Mouse (Mus musculus) bone marrow, adult 2 months (tissue): ENCODE results near the gene Tubb4a. TPM values are rescaled to one million over a fixed set of nuclear protein-coding genes. Genes with fewer than 3 reads are reported as not detected.
A peak's percentile ranks its signal among the peaks of the same experiment; 100 is the strongest.
"Not testable (repeated sequence)": the region's sequence is repeated elsewhere in the genome, so short reads cannot be mapped to it uniquely, and the experiment has no call there.

Experiments used
- H3K27ac ChIP-seq: fragments of 200-500 bp; 2 replicates; pipeline ENCODE4 v1.5.1; 2012; ENCODE audit warnings: low read depth, mild to moderate bottlenecking, control low read depth, inconsistent platforms, low read length; ENCODE audit not compliant: control insufficient read depth, poor library complexity, insufficient read depth
- H3K4me1 ChIP-seq: fragments of 200-500 bp; 2 replicates; pipeline ENCODE4 v1.6.1; 2011; ENCODE audit warnings: low read length; ENCODE audit not compliant: control insufficient read depth, insufficient read depth
- H3K4me3 ChIP-seq: fragments of 200-500 bp; replicated peaks from 2 replicates; pipeline ENCODE3; 2011; ENCODE audit warnings: mild to moderate bottlenecking, low read depth, low read length, control low read depth; ENCODE audit not compliant: control insufficient read depth
- CTCF ChIP-seq: fragments of 200-500 bp; IDR thresholded peaks from 2 replicates; pipeline ENCODE4 v1.5.1; 2011; ENCODE audit warnings: low read length, control low read depth; ENCODE audit not compliant: control insufficient read depth, insufficient read depth
- POLR2A ChIP-seq: fragments of 200-500 bp; IDR thresholded peaks from 2 replicates; pipeline ENCODE4 v1.6.1; 2011; ENCODE audit warnings: low read depth, mild to moderate bottlenecking, control low read depth, low read length, borderline replicate concordance; ENCODE audit not compliant: control insufficient read depth
- WGBS: fragments of 180-500 bp; shearing (Covaris S2); methylation state at CpG from one replicate; pipeline ENCODE4 v1.1.7; 2018; 5-methylcytosine and 5-hydroxymethylcytosine counted together
- polyA plus RNA-seq: library from polyadenylated mRNA; stranded (reverse); fragments of >200 nt; gene quantifications from 2 replicates; pipeline ENCODE4 v1.2.4, GENCODE M21; 2011; ENCODE audit warnings: low replicate concordance; ENCODE audit not compliant: missing spikeins, insufficient read depth, insufficient read length

The Tubb4a gene
- polyA plus RNA-seq, 1 experiment, result 0.90 TPM

- WGBS, result under 1% methylated on average over 45 of the region's 45 CpGs
- H3K27ac ChIP-seq, result peak within 1 kb of the TSS; percentile 74; the same call in 1 of the 2 replicates
- no peak for TF ChIP-seq CTCF
- no peak for TF ChIP-seq POLR2A
These were observed 28.1 kb downstream of the Tubb4a start, which contains the start of gene Slc25a23 for GRCm38 (mm10) chr17:57059486-57059977. Gene Slc25a23 (minus strand): TSS chr17:57059863.

GRCm38 (mm10) chr17:57058891-57059485 is 28.6 kb downstream of the Tubb4a start, which contains the start of gene Crb3:
Gene Crb3 (plus strand): TSS chr17:57059105.
- Histone ChIP-seq H3K4me1 (peaks cover 3% of the 10 kb centered on the region; the same call in 1 of the 2 replicates), H3K27ac (no peak within 1 kb of the TSS), H3K4me3 (peak within 1 kb of the TSS; percentile 49)
- TF ChIP-seq CTCF (no peak), POLR2A (peak; percentile 24; the same call in 1 of the 2 replicates)
- WGBS, result 9% methylated on average over 21 of the region's 22 CpGs

More at GRCm38 (mm10) chr17:57059486-57059977, 28.1 kb downstream of the Tubb4a start, which contains the start of gene Slc25a23:
- Histone ChIP-seq H3K4me1 (peaks cover 3% of the 10 kb centered on the region; the same call in 1 of the 2 replicates), H3K4me3 (peak within 1 kb of the TSS; percentile 64)

DNA sequence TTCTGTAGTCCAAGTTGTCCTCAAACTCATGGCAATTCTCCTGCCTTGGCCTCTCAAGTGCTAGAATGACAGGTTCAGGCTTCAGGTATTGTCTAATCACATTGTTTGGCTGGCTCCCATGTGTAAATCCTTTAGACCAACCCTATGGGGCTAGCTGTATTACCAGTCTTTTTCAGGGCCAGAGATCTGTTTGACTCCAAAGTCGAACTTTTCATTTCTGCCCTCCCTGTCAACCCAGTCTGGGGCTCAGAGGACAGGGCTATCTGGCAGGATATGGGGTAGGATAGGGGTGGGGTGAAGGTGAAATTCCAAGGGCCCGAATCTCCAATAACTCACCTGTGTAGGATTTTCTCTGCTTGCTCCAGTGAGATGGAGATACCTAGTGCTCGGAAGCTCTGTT is 31.3 kb downstream of the Tubb4a start:
- H3K4me1 ChIP-seq, result peaks cover 3% of the 10 kb centered on the region; the same call in 1 of the 2 replicates
- H3K4me3 ChIP-seq, result no peak overlapping the region
- 74% methylated on average over 3 of the region's 3 CpGs for WGBS
- TF ChIP-seq POLR2A (no peak), CTCF (no peak)
- no peak overlapping the region for H3K27ac ChIP-seq

DNA sequence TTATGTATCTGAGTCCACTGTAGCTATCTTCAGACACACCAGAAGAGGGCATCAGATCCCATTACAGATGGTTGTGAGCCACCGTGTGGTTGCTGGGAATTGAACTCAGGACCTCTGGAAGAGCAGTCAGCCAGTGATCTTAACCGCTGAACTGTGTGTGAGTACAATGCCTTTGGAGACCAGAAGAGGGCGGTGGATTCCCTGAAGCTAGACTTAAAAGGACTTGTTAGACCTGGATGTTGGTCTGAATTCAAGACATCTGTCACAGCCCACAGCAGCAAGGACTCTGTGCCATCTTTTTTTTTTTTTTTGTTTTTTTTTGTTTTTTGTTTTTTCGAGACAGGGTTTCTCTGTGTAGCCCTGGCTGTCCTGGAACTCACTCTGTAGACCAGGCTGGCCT is 35.9 kb downstream of the Tubb4a start:
- not testable (repeated sequence) for H3K4me3 ChIP-seq, H3K4me1 ChIP-seq, H3K27ac ChIP-seq
- WGBS, result 71% methylated on average over 4 of the region's 4 CpGs
- TF ChIP-seq CTCF, result peak; percentile 13; the same call in 1 of the 2 replicates

GRCm38 (mm10) chr17:57048816-57049215 is 38.8 kb downstream of the Tubb4a start:
- no peak overlapping the region for H3K4me3 ChIP-seq
- no peak overlapping the region for H3K27ac ChIP-seq
- WGBS, result 56% methylated on average over 3 of the region's 3 CpGs
- no peaks in the 10 kb centered on the region for H3K4me1 ChIP-seq
- TF ChIP-seq CTCF (no peak), POLR2A (no peak)

- H3K27ac ChIP-seq, result no peak overlapping the region
- 80% methylated on average over 5 of the region's 5 CpGs for WGBS
- H3K4me3 ChIP-seq, result no peak overlapping the region
- no peaks in the 10 kb centered on the region for H3K4me1 ChIP-seq
- TF ChIP-seq POLR2A (no peak), CTCF (no peak)
These were observed 40.2 kb downstream of the Tubb4a start for GRCm38 (mm10) chr17:57047406-57047805.

- no peak for TF ChIP-seq POLR2A
- no peak for TF ChIP-seq CTCF
- Histone ChIP-seq H3K4me3 (no peak within 1 kb of the TSS), H3K4me1 (no peaks in the 10 kb centered on the region; the same call in 1 of the 2 replicates), H3K27ac (no peak within 1 kb of the TSS)
- WGBS, result 80% methylated on average over 8 of the region's 8 CpGs
These were observed 46.0 kb downstream of the Tubb4a start, which contains the start of gene Slc25a41 for GRCm38 (mm10) chr17:57041554-57041953. Gene Slc25a41 (minus strand): TSS chr17:57041654.

GRCm38 (mm10) chr17:57038978-57039377 is 48.6 kb downstream of the Tubb4a start:
- H3K4me1 ChIP-seq, result no peaks in the 10 kb centered on the region; the same call in 1 of the 2 replicates
- H3K27ac ChIP-seq, result no peak overlapping the region
- TF ChIP-seq CTCF (peak; percentile 33; the same call in 1 of the 2 replicates), POLR2A (no peak)
- 48% methylated on average over 8 of the region's 8 CpGs for WGBS
- no peak overlapping the region for H3K4me3 ChIP-seq
